Mouse (Mus musculus) liver, embryonic 11.5 days (tissue): Measurements from ENCODE around the gene Ntf3. TPM values are rescaled to one million over a fixed set of nuclear protein-coding genes. Genes with fewer than 3 reads are reported as not detected.

ENCODE experiments used
- ATAC-seq: fragments of 200-750 bp; cut with Nextera tagmentation; replicated peaks from 2 replicates; pipeline ENCODE4 v1.8.0; 2017; ENCODE audit warnings: moderate number of reproducible peaks, mild to moderate bottlenecking, moderate TSS enrichment, moderate library complexity; ENCODE audit not compliant: low FRiP score
- DNase-seq: peaks from one replicate; pipeline ENCODE4 v3.0.0-alpha.2; 2017; ENCODE audit warnings: low spot score
- H3K27ac ChIP-seq: fragments of 300-500 bp; sonication (generic); 2 replicates; pipeline ENCODE4 v1.5.1; 2014; ENCODE audit warnings: mild to moderate bottlenecking, low read depth, low read length, control low read depth
- H3K27me3 ChIP-seq: fragments of 300-500 bp; sonication (generic); replicated peaks from 2 replicates; pipeline ENCODE4 v1.6.1; 2014; ENCODE audit warnings: low read length, mixed read lengths; ENCODE audit not compliant: control insufficient read depth, insufficient read depth
- H3K36me3 ChIP-seq: fragments of 300-500 bp; sonication (generic); 2 replicates; pipeline ENCODE4 v1.6.1; 2014; ENCODE audit warnings: mild to moderate bottlenecking, low read length, moderate library complexity, mixed read lengths; ENCODE audit not compliant: control insufficient read depth, insufficient read depth
- H3K4me1 ChIP-seq: fragments of 300-500 bp; sonication (generic); replicated peaks from 2 replicates; pipeline ENCODE4 v1.6.1; 2014; ENCODE audit warnings: low read length, mixed read lengths; ENCODE audit not compliant: control insufficient read depth, insufficient read depth
- H3K4me2 ChIP-seq: fragments of 300-500 bp; sonication (generic); 2 replicates; pipeline ENCODE4 v1.6.1; 2014; ENCODE audit warnings: mild to moderate bottlenecking, control low read depth, moderate library complexity
- H3K4me3 ChIP-seq: fragments of 300-500 bp; sonication (generic); 2 replicates; pipeline ENCODE4 v1.5.1; 2014; ENCODE audit warnings: low read depth, low read length, control low read depth
- H3K9ac ChIP-seq: fragments of 300-500 bp; sonication (generic); 2 replicates; pipeline ENCODE4 v1.6.1; 2014; ENCODE audit warnings: low read depth, low read length, control low read depth
- H3K9me3 ChIP-seq: fragments of 300-500 bp; sonication (generic); 2 replicates; pipeline ENCODE4 v1.6.1; 2016; ENCODE audit warnings: low read length, inconsistent platforms, mixed read lengths; ENCODE audit not compliant: control insufficient read depth
- WGBS: fragments of 180-500 bp; shearing (Covaris S2); extraction: QIAGEN DNeasy Blood & Tissue Kit; methylation state at CpG from one replicate; pipeline ENCODE4 v1.1.7; 2014; 5-methylcytosine and 5-hydroxymethylcytosine counted together
- polyA plus RNA-seq: library from polyadenylated mRNA; unstranded; fragments of >200 nt; fragmentation: Nextera tagmentation; extraction: Ambion mirVana; gene quantifications from 2 replicates; pipeline ENCODE4 v1.2.1, GENCODE M21; 2014

Gene Ntf3
- polyA plus RNA-seq, 1 experiment from 2014 or later = 6.2 TPM

DNA sequence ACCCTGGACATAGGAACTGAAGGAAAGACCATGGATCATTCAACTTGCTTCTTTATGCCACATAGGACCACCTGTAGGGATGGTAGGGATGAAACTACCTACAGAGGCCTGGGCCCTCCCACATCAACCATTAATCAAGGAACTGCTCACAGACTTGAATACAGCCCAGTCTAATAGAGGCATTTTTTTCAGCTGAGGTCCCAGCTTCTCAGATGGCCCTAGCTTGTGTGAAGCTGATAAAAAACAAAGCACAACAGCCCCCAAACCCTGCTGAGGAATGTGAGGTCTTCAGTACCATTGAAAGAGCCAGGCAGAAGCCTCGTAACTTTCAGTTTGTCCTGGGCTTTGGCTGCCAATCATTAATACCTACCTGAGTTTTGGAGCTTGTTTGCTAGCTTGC lies 19.4 kb upstream of the Ntf3 start:
- DNase-seq = no peak
- ATAC-seq = no peak
- no peak overlapping the region for H3K27ac ChIP-seq
- no peak overlapping the region for H3K4me2 ChIP-seq
- no peak overlapping the region for H3K9ac ChIP-seq
- no peak overlapping the region for H3K4me3 ChIP-seq
- no peaks in the 10 kb centered on the region for H3K36me3 ChIP-seq
- no peaks in the 10 kb centered on the region for H3K27me3 ChIP-seq
- H3K4me1 ChIP-seq = no peaks in the 10 kb centered on the region
- 42% methylated on average over 1 of the region's 1 CpGs for WGBS
- H3K9me3 ChIP-seq = no peaks in the 10 kb centered on the region

DNA sequence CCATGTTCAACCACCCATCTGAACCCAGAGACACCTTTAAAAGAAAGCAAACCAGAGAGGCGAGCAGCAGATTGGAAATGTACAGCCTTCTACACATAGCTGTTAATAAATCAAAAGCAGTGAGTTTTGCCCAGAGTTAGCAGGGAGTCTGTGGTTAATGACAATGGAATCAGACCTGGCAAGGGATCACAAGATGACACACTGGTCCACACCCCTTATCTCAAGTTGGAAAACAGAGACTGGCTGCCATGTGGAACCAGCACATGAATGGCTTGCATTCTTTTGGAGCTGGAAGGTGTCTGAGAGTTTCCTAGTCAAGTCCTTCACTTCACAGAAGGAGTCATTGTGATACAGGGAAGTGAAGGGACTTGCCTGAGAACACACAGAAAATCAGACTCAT lies 5.4 kb upstream of the Ntf3 start:
- Histone ChIP-seq H3K27me3 (peaks cover 5% of the 10 kb centered on the region), H3K27ac (no peak overlapping the region), H3K4me3 (no peak overlapping the region), H3K36me3 (no peaks in the 10 kb centered on the region), H3K9ac (no peak overlapping the region), H3K9me3 (no peaks in the 10 kb centered on the region), H3K4me2 (no peak overlapping the region), H3K4me1 (no peaks in the 10 kb centered on the region)
- WGBS = 65% methylated on average over 1 of the region's 1 CpGs
- DNase-seq (no peak), ATAC-seq (no peak)

DNA sequence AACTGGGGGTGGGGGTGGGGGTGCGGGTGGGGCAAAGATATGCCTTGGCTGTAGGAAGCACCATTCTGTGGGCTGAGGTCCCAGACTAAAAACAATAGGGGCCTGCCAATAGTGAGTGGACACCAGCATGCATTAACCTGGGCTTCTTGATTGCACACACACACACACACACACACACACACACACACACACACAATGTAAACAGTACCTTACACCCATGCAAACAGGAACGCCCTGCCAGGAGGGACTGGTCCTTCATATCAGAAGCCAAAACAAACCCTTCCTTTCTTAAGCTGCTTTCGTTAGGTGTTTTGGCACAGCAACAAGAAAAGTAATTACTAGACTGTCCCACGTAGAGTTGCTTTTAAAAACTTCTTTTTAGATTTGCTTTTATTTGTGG lies 4.1 kb upstream of the Ntf3 start:
- H3K36me3 ChIP-seq = no peaks in the 10 kb centered on the region
- DNase-seq = no peak
- H3K27me3 ChIP-seq = peaks cover 18% of the 10 kb centered on the region
- H3K4me3 ChIP-seq = no peak overlapping the region
- H3K27ac ChIP-seq = no peak overlapping the region
- H3K4me2 ChIP-seq = no peak overlapping the region
- H3K9ac ChIP-seq = no peak overlapping the region
- no peak for ATAC-seq
- WGBS = 72% methylated on average over 4 of the region's 4 CpGs
- H3K4me1 ChIP-seq = no peaks in the 10 kb centered on the region
- no peaks in the 10 kb centered on the region for H3K9me3 ChIP-seq

DNA sequence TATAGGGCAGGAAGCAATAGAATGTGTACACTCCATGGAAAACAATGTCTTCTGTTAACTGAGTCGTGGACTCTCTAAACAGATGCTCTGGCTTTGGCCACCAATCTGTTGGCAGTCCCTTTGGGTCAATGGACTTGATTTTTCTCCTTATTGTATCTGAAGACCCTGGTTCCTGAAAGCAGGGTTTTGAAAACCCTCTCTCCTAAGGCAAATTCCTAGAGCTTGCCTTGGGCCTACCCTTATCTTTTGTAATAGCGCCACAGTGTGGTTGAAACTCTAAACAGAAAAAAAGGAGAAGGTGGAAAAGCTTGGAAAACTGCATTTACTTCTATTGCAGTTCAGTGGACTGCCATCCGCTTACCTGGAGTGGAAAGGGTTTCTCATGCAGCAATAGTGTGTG lies 1.0 kb upstream of the Ntf3 start:
- no peak overlapping the region for H3K4me3 ChIP-seq
- no peak overlapping the region for H3K9ac ChIP-seq
- H3K4me2 ChIP-seq = no peak overlapping the region
- H3K9me3 ChIP-seq = no peaks in the 10 kb centered on the region
- no peaks in the 10 kb centered on the region for H3K4me1 ChIP-seq
- 16% methylated on average over 3 of the region's 3 CpGs for WGBS
- H3K27me3 ChIP-seq = peaks cover 49% of the 10 kb centered on the region
- DNase-seq (no peak), ATAC-seq (no peak)
- H3K27ac ChIP-seq = no peak overlapping the region
- H3K36me3 ChIP-seq = no peaks in the 10 kb centered on the region

DNA sequence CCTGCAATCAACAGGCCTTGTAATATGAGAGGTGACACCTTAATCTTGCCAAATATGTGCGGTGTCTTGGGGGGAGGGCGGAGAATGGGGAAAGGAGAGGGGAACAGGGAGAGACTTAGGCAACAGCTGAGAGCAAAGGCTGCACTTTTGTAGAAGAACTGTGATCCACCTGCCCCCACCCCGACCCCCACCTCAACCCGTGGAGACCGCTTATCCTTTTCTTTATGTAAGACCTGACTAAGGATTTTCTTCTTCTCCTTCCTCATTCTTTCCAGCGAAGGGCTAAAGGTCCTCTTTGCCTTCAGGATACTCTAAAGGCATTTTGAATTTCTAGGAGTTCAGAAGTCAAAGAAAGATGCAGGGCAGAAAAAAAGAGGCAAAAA lies 489 bp upstream of the Ntf3 start:
- peaks cover 54% of the 10 kb centered on the region for H3K27me3 ChIP-seq
- peak overlapping the region; percentile 64 for H3K4me2 ChIP-seq
- no peaks in the 10 kb centered on the region for H3K36me3 ChIP-seq
- H3K9ac ChIP-seq = no peak overlapping the region
- ATAC-seq = no peak
- no peaks in the 10 kb centered on the region for H3K4me1 ChIP-seq
- no peak overlapping the region for H3K27ac ChIP-seq
- whole genome bisulfite sequencing = 9% methylated on average over 6 of the region's 6 CpGs
- H3K4me3 ChIP-seq = peak overlapping the region; percentile 7
- DNase-seq = no peak
- no peaks in the 10 kb centered on the region for H3K9me3 ChIP-seq

DNA sequence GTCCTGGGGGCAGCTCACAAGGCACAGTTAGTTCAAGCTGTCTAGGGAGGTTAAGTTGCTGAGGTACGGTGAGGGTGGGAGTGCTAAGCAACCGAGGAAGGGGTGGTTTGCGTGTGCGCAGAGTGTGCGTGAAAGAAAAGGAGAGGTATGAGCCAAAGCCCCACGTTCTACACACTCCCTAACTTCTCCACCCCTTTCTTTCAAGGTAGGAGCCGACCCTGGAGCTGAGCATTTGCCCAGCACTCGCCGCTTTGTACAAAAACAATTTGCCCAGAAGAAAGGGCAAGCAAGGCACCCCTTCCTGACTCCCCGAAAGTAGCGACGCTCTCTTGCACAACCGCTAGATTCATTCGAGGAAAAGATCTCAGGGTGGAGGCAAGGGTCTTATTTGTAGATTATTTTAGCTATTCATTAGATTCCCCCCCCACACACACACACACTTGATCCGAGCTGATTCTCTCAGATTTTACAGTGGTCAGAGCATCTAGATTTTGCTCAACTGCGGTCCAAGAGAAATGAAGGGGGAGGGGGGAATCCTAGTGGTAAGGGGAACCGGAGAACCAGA lies 1.0 kb downstream of the Ntf3 start:
- ATAC-seq (no peak), DNase-seq (no peak)
- H3K9ac ChIP-seq = no peak overlapping the region
- H3K27ac ChIP-seq = no peak overlapping the region
- H3K36me3 ChIP-seq = no peaks in the 10 kb centered on the region
- WGBS = 4% methylated on average over 17 of the region's 17 CpGs
- peak overlapping the region; percentile 7 for H3K4me3 ChIP-seq
- H3K4me1 ChIP-seq = no peaks in the 10 kb centered on the region
- no peaks in the 10 kb centered on the region for H3K9me3 ChIP-seq
- H3K27me3 ChIP-seq = peaks cover 58% of the 10 kb centered on the region
- peak overlapping the region; percentile 64 for H3K4me2 ChIP-seq

DNA sequence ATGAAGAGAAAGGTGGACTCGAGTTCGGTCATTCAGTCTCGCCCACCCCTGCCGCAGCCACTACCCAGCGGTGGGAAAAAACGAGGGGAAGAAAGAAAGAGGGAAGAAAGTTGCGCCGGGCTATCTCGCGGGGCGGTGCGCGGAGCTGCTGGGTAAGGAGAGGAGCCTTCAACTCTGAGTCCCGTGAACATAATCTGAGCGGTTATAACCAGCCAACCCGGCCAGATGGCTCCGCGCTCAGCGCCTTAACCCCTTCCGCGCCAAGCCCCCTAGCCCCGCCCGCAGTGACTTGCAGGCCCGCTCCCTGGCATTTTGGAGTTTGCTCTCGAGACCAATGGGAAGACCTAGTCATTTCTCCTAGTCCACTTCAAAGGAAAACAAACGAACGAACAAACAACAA lies 1.9 kb downstream of the Ntf3 start:
- Histone ChIP-seq H3K36me3 (no peaks in the 10 kb centered on the region), H3K9ac (peak overlapping the region; percentile 50; the same call in 1 of the 2 replicates), H3K4me3 (peak overlapping the region; percentile 41), H3K4me2 (peak overlapping the region; percentile 64), H3K27ac (no peak overlapping the region), H3K9me3 (no peaks in the 10 kb centered on the region), H3K4me1 (no peaks in the 10 kb centered on the region), H3K27me3 (peaks cover 58% of the 10 kb centered on the region)
- DNase-seq (peak; percentile 44), ATAC-seq (no peak)
- WGBS = 1% methylated on average over 27 of the region's 27 CpGs

DNA sequence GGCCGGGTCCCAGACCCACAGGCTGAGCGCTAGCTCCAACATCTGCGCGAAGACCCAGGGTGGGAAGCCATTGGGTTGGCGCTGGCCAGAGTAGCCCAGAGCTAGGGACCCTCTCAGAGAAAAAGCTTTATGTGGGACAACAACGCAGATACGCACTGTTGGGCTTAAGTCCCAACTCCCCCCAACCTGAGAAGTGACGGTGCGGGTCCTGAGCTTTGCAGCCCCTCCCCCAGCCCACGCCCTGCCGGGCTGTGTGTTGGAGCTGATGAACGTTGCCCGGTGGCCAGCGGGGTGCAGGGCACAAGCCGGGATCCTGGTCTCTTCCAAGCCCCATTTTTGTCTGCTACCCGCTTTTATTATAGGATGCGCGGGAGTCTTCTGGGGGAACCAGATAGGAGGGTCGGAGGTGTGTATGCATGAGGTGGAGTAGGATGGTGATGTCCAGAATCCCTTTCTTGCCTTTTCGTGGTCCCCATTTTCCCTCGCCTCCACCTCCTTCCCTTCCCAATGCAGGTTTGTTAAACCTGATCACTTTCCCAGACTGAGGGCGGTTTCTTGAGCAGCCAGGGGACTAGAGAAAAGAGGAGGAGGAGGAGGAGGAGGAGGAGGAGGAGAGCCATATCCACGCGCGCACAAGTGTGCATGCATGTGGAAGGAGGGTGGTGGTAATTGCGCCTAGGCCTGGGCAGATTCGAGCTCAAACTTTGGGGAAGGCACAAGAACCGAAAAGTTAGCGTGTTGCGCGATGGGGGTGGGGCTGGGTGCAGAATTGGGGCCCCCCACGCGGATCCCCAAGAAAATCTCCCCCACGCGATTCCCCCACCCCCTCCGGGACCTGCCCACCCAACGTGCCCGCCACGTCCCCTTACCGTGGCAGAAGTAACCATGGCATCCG lies 2.6 kb downstream of the Ntf3 start:
- no peaks in the 10 kb centered on the region for H3K9me3 ChIP-seq
- no peaks in the 10 kb centered on the region for H3K36me3 ChIP-seq
- ATAC-seq (no peak), DNase-seq (no peak)
- under 1% methylated on average over 41 of the region's 41 CpGs for WGBS
- peak overlapping the region; percentile 64 for H3K4me2 ChIP-seq
- H3K27ac ChIP-seq = no peak overlapping the region
- peak overlapping the region; percentile 50; the same call in 1 of the 2 replicates for H3K9ac ChIP-seq
- peaks cover 58% of the 10 kb centered on the region for H3K27me3 ChIP-seq
- peak overlapping the region; percentile 41 for H3K4me3 ChIP-seq
- H3K4me1 ChIP-seq = no peaks in the 10 kb centered on the region

DNA sequence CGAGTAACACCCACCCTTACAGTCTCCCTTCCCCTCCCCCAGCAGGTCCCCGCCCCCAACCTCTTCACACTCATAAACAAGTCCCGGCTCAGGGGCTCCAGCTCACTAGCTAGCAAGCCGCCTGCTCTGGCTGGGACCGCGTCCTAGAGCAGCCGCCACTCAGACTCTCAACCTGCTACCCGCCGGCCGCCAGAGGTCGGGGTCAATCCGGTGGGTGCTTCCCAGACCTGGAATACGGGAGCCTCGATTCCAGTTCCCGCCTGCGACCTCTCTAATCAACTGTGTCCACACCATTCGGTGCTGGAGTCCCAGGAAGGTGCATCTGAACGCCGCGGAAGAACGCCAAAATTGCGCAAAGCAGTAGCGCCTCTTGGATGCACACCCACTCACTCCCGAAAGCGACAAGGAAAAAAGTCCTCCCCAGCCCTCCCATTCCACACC lies 3.5 kb downstream of the Ntf3 start:
- ATAC-seq (peak; percentile 46; the same call in 1 of the 2 replicates), DNase-seq (peak; percentile 43)
- Histone ChIP-seq H3K27ac (no peak overlapping the region), H3K9me3 (no peaks in the 10 kb centered on the region), H3K27me3 (peaks cover 58% of the 10 kb centered on the region), H3K4me3 (peak overlapping the region; percentile 41), H3K36me3 (no peaks in the 10 kb centered on the region), H3K4me1 (no peaks in the 10 kb centered on the region), H3K4me2 (peak overlapping the region; percentile 64), H3K9ac (no peak overlapping the region)
- under 1% methylated on average over 25 of the region's 25 CpGs for WGBS
